Mouse (Mus musculus): Measurements from ENCODE around the gene Rtn4ip1.
A peak's percentile ranks its signal among the peaks of the same experiment; 100 is the strongest.
"Not testable (repeated sequence)": the region's sequence is repeated elsewhere in the genome, so short reads cannot be mapped to it uniquely, and the experiment has no call there.

The Rtn4ip1 gene

GRCm38 (mm10) chr10:43928596-43928995 is 27.0 kb downstream of the Rtn4ip1 start:
- DNase-seq (ENCODE audit: low spot score in 2 of 2), result no peak

DNA sequence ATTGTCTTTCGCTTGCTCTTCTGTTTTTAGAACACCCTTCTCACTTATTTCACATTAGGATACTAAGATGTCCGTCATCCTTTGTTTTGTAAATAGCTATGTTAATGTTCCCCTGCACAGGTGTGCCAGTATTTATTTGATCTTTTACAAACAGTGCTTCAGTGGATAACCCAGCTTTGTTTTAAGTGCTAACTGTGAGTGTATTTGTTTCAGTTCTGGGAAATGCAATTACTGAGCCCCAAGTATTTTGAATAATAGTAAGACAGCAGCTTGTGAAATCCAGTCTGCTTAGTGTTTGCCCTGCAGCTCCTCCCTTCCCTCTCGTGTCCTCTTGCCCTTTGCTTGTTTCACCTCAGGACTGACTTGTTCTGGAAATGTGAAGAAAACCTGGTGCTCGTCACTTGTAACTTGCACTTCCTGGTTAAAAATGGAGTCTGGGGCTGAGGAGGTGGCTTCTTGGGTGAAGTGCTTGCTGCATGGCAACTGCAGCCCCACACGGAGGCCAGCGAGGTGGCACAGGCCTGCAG is 37.6 kb downstream of the Rtn4ip1 start:
- no peak for DNase-seq (ENCODE audit: low spot score in 2 of 2)

DNA sequence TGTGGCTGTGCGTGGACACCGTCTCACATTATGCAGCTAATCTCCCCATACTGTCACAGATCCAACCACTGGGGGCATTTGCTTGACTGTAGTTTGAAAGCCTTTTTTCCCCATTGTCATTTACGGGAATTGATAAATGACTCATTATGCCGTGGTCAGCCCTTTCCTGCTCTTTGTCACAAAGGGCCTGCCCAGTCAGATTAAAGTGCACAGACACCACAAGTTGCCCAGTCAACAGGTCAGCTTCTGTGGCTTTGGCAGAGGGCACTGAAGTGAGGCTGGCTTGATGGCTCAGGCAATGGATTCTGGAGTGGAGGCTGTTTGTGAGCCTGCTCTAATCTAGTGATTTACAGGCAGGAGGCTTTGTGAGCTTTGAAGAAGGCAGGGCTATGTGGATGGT is 42.1 kb downstream of the Rtn4ip1 start:
- DNase-seq (ENCODE audit: low spot score in 2 of 2), result no peak

GRCm38 (mm10) chr10:43945435-43945834 is 43.8 kb downstream of the Rtn4ip1 start:
- no peak for DNase-seq (ENCODE audit: low spot score in 2 of 2)

- peak; percentile 30 to 32 for DNase-seq (ENCODE audit: low spot score in 2 of 2)
These were observed 52.3 kb downstream of the Rtn4ip1 start for GRCm38 (mm10) chr10:43953942-43954341.

- no peak for DNase-seq (ENCODE audit: low spot score in 2 of 2)
These were observed 63.3 kb downstream of the Rtn4ip1 start for GRCm38 (mm10) chr10:43964943-43965342.

DNA sequence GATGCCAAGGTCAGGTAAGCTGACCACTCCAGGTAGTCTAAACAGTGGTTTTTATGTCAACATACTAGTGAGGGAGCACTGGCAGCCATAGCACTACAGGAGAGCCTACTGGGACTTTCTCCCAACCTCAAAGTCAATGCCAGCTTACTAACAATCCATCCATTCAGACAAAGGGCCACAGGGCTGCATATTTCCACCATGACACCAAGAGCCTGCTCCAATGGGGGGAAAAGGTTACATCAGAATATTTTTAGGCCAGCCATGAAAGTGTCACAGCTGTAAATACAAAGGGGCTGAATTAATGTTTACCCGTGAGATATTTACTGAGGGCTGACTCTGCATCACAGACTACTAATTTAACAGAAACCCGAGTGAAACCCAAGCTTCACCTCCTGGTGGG is 71.6 kb downstream of the Rtn4ip1 start:
- DNase-seq (ENCODE audit: low spot score in 2 of 2), result no peak

DNA sequence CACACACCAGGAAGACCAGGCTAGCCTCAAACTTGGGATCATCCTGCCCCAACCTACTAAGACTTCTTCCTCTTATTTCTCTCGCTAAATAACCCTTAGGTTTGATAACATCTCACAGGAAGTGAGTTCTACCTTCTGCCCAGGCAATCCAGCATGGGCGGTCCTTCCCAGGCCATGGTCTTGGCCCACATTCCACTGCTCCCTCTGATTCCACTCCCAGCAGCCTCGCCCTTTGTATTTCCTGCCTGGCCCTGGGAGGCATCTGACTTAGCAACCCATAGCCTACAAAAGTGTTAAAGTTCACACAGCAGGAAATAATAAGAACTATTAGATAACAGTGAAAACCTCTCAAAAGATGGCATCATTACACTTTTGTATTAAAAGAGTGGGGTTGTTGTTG is 75.7 kb downstream of the Rtn4ip1 start:
- peak in 1 of 2 experiments; percentile 54 for DNase-seq (ENCODE audit: low spot score in 2 of 2)

DNA sequence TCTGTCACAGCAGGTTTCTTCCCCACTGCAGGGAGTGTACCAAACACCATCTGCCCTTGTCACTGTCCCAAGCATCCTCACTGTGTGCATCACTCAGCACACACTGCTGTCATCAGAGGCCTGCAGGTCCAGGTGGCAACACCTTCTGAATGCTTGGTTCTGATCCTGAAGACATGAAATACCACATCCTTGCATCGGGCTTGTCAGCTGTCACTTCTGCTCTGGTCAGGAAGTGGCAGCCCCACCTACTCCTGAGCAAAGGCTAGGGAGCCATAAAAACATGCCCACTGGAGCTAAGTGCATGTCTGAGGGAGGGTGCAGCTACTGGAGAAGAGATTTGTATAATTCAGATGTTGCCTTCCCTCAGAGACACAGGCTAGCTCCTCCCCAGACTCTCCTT is 78.5 kb downstream of the Rtn4ip1 start:
- no peak for DNase-seq (ENCODE audit: low spot score in 2 of 2)

GRCm38 (mm10) chr10:43980742-43981141 is 79.1 kb downstream of the Rtn4ip1 start:
- not testable (repeated sequence) for DNase-seq (ENCODE audit: low spot score in 2 of 2)

DNA sequence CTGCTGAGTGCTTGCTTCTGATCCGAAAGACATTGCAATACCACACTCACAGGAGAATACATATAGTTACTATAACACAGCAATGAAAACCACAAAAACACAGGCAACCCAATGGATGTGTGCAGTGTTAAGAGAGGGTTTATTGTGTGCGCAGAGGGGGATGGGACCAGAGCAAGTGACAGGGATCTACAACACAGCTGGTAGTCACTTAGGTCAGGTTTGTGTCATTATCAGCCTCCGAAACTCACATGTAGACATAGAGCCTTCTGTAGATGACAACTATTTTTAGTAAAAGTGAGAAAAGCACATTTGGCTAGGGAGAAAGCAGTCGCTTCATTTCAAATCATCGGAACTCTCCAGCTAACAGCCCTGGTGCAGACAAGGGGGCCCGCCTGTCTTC is 80.9 kb downstream of the Rtn4ip1 start:
- no peak for DNase-seq (ENCODE audit: low spot score in 2 of 2)

DNA sequence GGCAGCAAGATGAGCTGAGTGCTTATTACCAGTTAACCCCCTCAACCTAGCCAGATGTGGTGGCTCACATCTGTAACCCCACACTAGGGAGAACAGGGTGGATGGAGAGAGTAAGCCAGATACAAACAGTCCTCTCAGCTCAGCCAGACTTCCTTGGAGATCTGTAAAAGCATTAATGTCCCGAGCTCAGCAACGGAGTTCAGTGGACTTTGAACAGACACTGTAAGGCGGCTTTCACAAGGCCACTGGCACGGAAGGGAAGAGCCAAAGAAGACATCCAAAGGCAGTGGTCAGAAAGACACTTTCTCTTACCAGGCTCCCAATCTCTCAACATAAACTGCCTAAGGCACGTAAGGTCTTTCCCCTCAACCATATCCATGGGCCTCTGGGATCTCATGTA is 81.6 kb downstream of the Rtn4ip1 start:
- DNase-seq (ENCODE audit: low spot score in 2 of 2), result no peak

- DNase-seq (ENCODE audit: low spot score in 2 of 2), result no peak
These were observed 82.3 kb downstream of the Rtn4ip1 start for GRCm38 (mm10) chr10:43983866-43984265.

DNA sequence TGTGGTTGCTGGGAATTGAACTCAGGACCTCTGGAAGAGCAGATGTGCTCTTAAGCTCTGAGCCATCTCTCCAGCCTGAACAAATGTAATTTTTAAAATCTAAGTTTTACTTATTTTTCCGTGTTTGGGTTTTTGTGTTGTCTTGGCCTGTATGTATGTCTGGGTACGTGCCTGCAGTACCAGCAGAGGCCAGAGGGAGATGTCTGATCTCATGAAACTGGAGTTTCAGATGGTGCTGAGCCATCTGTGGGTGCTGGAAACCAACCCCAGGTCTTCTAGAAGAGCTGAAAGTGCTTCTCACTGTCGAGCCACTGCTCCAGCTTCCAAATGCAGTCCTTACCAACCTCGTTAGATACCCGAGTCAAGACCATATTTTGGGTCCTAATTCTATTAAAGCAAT is 89.7 kb downstream of the Rtn4ip1 start:
- DNase-seq (ENCODE audit: low spot score in 2 of 2), result no peak

- no peak for DNase-seq (ENCODE audit: low spot score in 2 of 2)
These were observed 90.9 kb downstream of the Rtn4ip1 start for GRCm38 (mm10) chr10:43992506-43992905.

GRCm38 (mm10) chr10:43993198-43993597 is 91.6 kb downstream of the Rtn4ip1 start:
- DNase-seq (ENCODE audit: low spot score in 2 of 2), result no peak

GRCm38 (mm10) chr10:43995858-43996650 is 94.4 kb downstream of the Rtn4ip1 start:
- DNase-seq (ENCODE audit: low spot score in 2 of 2), result no peak

DNA sequence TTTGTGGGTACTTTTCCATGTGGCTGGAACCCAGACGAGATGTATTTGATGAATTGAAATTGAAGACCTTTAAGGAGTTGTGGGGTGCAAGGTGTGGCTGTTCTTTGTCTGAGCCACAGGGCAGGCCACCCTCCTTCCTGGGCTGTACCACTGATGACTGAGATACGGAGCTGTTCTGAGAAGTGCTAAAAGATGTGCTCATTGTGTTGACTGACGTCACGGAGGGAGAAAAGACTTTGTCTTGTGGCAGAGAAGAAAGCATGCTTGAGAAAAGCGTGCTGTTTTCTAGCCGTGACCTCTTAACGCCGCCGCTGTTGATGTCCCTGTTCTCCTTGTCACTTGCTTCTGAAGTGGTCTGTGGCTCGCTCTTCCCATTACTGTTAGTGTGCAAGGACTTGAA is 95.7 kb downstream of the Rtn4ip1 start:
- no peak for DNase-seq (ENCODE audit: low spot score in 2 of 2)

GRCm38 (mm10) chr10:43998023-43998422 is 96.4 kb downstream of the Rtn4ip1 start:
- no peak for DNase-seq (ENCODE audit: low spot score in 2 of 2)

DNA sequence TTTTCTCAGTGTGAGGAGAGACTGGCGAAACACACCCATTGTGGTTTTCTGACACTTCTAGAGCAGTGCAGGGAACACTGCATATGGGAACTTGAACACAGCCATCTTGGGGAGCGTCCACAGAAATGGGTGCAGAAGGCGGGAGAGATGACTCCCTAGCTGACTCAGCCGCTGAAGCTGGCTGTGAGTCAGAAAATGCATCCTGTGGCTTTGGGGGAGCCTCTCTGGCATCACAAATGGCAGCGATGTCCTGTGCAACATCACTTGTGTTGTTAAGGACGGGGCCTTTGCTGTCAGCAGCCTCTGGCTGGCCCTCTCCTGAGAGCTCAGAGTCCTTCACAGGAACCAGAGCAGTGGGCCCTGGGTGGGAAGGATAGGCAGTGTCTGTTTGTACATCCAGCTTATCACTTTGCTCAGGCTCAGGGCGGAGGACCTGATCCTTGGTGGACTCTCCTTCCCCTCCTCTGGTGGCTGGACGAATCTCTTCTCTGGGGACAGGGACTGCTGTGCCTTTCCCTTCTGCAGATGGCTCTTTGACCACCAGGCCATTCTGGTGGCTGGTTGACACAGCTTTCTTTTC is 97.0 kb downstream of the Rtn4ip1 start:
- DNase-seq (ENCODE audit: low spot score in 2 of 2), result no peak

GRCm38 (mm10) chr10:44000156-44000865 is 98.7 kb downstream of the Rtn4ip1 start:
- DNase-seq (ENCODE audit: low spot score in 2 of 2), result no peak

All from urinary bladder, postnatal 36 days (tissue).